Mouse (Mus musculus) bone marrow macrophage, adult 2 months (primary cell): ENCODE results near the gene Slc39a11.

Source experiments
- CTCF ChIP-seq: IDR thresholded peaks from 2 replicates; pipeline ENCODE4 v1.5.1; 2012; ENCODE audit warnings: low read depth, mild to moderate bottlenecking, low read length, moderate library complexity
- POLR2A ChIP-seq: IDR thresholded peaks from 2 replicates; pipeline ENCODE4 v1.6.1; 2012; ENCODE audit warnings: mild to moderate bottlenecking, low read depth, low read length, borderline replicate concordance

GRCm38 (mm10) chr11:113469919-113470785 lies 179.7 kb downstream of the Slc39a11 start:
- TF ChIP-seq POLR2A (no peak), CTCF (no peak)
